Mouse (Mus musculus) limb, embryonic 14.5 days (tissue): Measurements from ENCODE around the gene Alkbh2. TPM values are rescaled to one million over a fixed set of nuclear protein-coding genes. Genes with fewer than 3 reads are reported as not detected.

Experiments
- ATAC-seq: fragments of 200-750 bp; cut with Nextera tagmentation; 2 replicates; pipeline ENCODE4 v1.8.0; 2017; ENCODE audit warnings: low read depth, moderate number of reproducible peaks, moderate TSS enrichment; ENCODE audit not compliant: low FRiP score
- DNase-seq: peaks from one replicate; pipeline ENCODE4 v3.0.0-alpha.2; 2015; ENCODE audit warnings: low spot score
- H3K27ac ChIP-seq: fragments of 300-500 bp; sonication (generic); replicated peaks from 2 replicates; pipeline ENCODE4 v1.5.1; 2014; ENCODE audit warnings: low read depth, mild to moderate bottlenecking, low read length, moderate library complexity, mixed read lengths
- H3K27me3 ChIP-seq: fragments of 300-500 bp; sonication (generic); 2 replicates; pipeline ENCODE4 v1.6.1; 2014; ENCODE audit warnings: low read length, mixed read lengths; ENCODE audit not compliant: control insufficient read depth, insufficient read depth
- H3K36me3 ChIP-seq: fragments of 300-500 bp; sonication (generic); 2 replicates; pipeline ENCODE4 v1.6.1; 2014; ENCODE audit warnings: mild to moderate bottlenecking, low read length, moderate library complexity, mixed read lengths; ENCODE audit not compliant: control insufficient read depth, insufficient read depth
- H3K4me1 ChIP-seq: fragments of 300-500 bp; sonication (generic); 2 replicates; pipeline ENCODE4 v1.6.1; 2014; ENCODE audit warnings: antibody characterized with exemption, low read length, mixed read lengths; ENCODE audit not compliant: control insufficient read depth, insufficient read depth
- H3K4me2 ChIP-seq: fragments of 300-500 bp; sonication (generic); replicated peaks from 2 replicates; pipeline ENCODE4 v1.6.1; 2014; ENCODE audit warnings: low read depth, mild to moderate bottlenecking, low read length, moderate library complexity; ENCODE audit not compliant: severe bottlenecking
- H3K4me3 ChIP-seq: fragments of 300-500 bp; sonication (generic); replicated peaks from 2 replicates; pipeline ENCODE4 v1.5.1; 2014; ENCODE audit warnings: low read length
- H3K9ac ChIP-seq: fragments of 300-500 bp; sonication (generic); 2 replicates; pipeline ENCODE4 v1.6.1; 2014; ENCODE audit warnings: mild to moderate bottlenecking, low read depth, low read length, moderate library complexity; ENCODE audit not compliant: severe bottlenecking
- H3K9me3 ChIP-seq: fragments of 300-500 bp; sonication (generic); 2 replicates; pipeline ENCODE4 v1.6.1; 2016; ENCODE audit warnings: low read length; ENCODE audit not compliant: control insufficient read depth
- POLR2A ChIP-seq: fragments of 200-500 bp; IDR thresholded peaks from 2 replicates; pipeline ENCODE4 v1.8.0; 2012; ENCODE audit warnings: inconsistent platforms, mild to moderate bottlenecking, moderate library complexity, borderline replicate concordance; ENCODE audit not compliant: insufficient read depth, insufficient read length; ENCODE audit errors: extremely low read depth
- WGBS: fragments of 180-500 bp; shearing (Covaris S2); extraction: QIAGEN DNeasy Blood & Tissue Kit; methylation state at CpG from one replicate; pipeline ENCODE4 v1.1.7; 2014; 5-methylcytosine and 5-hydroxymethylcytosine counted together
- polyA plus RNA-seq, 2 experiments: library from polyadenylated mRNA; depleted of rRNA in 1 of 2; stranded (reverse) in 1 of 2; unstranded in 1 of 2; fragments of >200 nt; fragmentation: Nextera tagmentation in 1 of 2; extraction: Ambion mirVana in 1 of 2; gene quantifications; 2 replicates each; pipeline versions ENCODE4 v1.2.1 to v1.2.3; 2012 to 2014

Alkbh2 gene
- polyA plus RNA-seq, 2 experiments = 10.9 to 15.5 TPM

GRCm38 (mm10) chr5:114090421-114091013 lies 37.5 kb downstream of the Alkbh2 start:
- no peaks in the 10 kb centered on the region for H3K9me3 ChIP-seq
- H3K27ac ChIP-seq = no peak overlapping the region
- H3K9ac ChIP-seq = no peak overlapping the region
- ATAC-seq (no peak), DNase-seq (no peak)
- no peaks in the 10 kb centered on the region for H3K4me1 ChIP-seq
- H3K36me3 ChIP-seq = no peaks in the 10 kb centered on the region
- H3K4me3 ChIP-seq = no peak overlapping the region
- WGBS = 28% methylated on average over 7 of the region's 7 CpGs
- H3K4me2 ChIP-seq = peak overlapping the region; percentile 39; the same call in 1 of the 2 replicates
- H3K27me3 ChIP-seq = no peaks in the 10 kb centered on the region
- no peak for TF ChIP-seq POLR2A

- Histone ChIP-seq H3K4me2 (no peak overlapping the region), H3K36me3 (no peaks in the 10 kb centered on the region), H3K9me3 (no peaks in the 10 kb centered on the region), H3K27me3 (no peaks in the 10 kb centered on the region), H3K4me1 (no peaks in the 10 kb centered on the region), H3K4me3 (no peak overlapping the region), H3K9ac (no peak overlapping the region), H3K27ac (no peak overlapping the region)
- DNase-seq (no peak), ATAC-seq (no peak)
- no peak for TF ChIP-seq POLR2A
- 69% methylated on average over 12 of the region's 12 CpGs for WGBS
These were observed 40.0 kb downstream of the Alkbh2 start for GRCm38 (mm10) chr5:114087875-114088480.

GRCm38 (mm10) chr5:114085501-114085900 lies 42.5 kb downstream of the Alkbh2 start:
- Histone ChIP-seq H3K9me3 (no peaks in the 10 kb centered on the region), H3K4me2 (no peak overlapping the region), H3K4me3 (no peak overlapping the region), H3K27ac (no peak overlapping the region), H3K36me3 (no peaks in the 10 kb centered on the region), H3K9ac (no peak overlapping the region), H3K4me1 (no peaks in the 10 kb centered on the region), H3K27me3 (no peaks in the 10 kb centered on the region)
- no peak for DNase-seq
- no peak for ATAC-seq
- no peak for TF ChIP-seq POLR2A
- 74% methylated on average over 14 of the region's 14 CpGs for WGBS

GRCm38 (mm10) chr5:114077009-114077408 lies 51.0 kb downstream of the Alkbh2 start:
- Histone ChIP-seq H3K4me1 (no peaks in the 10 kb centered on the region), H3K36me3 (no peaks in the 10 kb centered on the region), H3K27ac (no peak overlapping the region), H3K4me3 (no peak overlapping the region), H3K4me2 (no peak overlapping the region), H3K9me3 (no peaks in the 10 kb centered on the region), H3K9ac (no peak overlapping the region), H3K27me3 (no peaks in the 10 kb centered on the region)
- ATAC-seq = no peak
- 77% methylated on average over 8 of the region's 8 CpGs for WGBS
- no peak for TF ChIP-seq POLR2A
- DNase-seq = no peak

Other genes with a start within 250 kb of the Alkbh2 start
- gene Coro1c, start 219.5 kb downstream of the Alkbh2 start, polyA plus RNA-seq (2012; rRNA removed) = 63.8 and 68.9 TPM in 2 replicates
- gene Coro1c, start 219.5 kb downstream of the Alkbh2 start, polyA plus RNA-seq (2014; fragmentation: Nextera tagmentation; extraction: Ambion mirVana) = 92.4 and 96.9 TPM in 2 replicates
- gene Ssh1, start 134.3 kb downstream of the Alkbh2 start, polyA plus RNA-seq (2012; rRNA removed) = 12.0 and 15.6 TPM in 2 replicates
- gene Ssh1, start 134.3 kb downstream of the Alkbh2 start, polyA plus RNA-seq (2014; fragmentation: Nextera tagmentation; extraction: Ambion mirVana) = 21.9 and 24.6 TPM in 2 replicates
- gene Dao, start 124.5 kb downstream of the Alkbh2 start, polyA plus RNA-seq (2012; rRNA removed) = 0.05 TPM in 1 of 2 replicates, not detected in the other
- not detected in 2 replicates for gene Dao, start 124.5 kb downstream of the Alkbh2 start, polyA plus RNA-seq (2014; fragmentation: Nextera tagmentation; extraction: Ambion mirVana)
- gene Usp30, start 62.8 kb downstream of the Alkbh2 start, polyA plus RNA-seq (2012; rRNA removed) = 29.0 and 35.3 TPM in 2 replicates
- gene Usp30, start 62.8 kb downstream of the Alkbh2 start, polyA plus RNA-seq (2014; fragmentation: Nextera tagmentation; extraction: Ambion mirVana) = 11.4 and 13.4 TPM in 2 replicates
- gene Svop, start 36.6 kb downstream of the Alkbh2 start, polyA plus RNA-seq (2012; rRNA removed) = 0.10 and 0.21 TPM in 2 replicates
- gene Svop, start 36.6 kb downstream of the Alkbh2 start, polyA plus RNA-seq (2014; fragmentation: Nextera tagmentation; extraction: Ambion mirVana) = 0.11 TPM in 1 of 2 replicates, not detected in the other
- gene Ung, start 2.2 kb upstream of the Alkbh2 start, polyA plus RNA-seq (2012; rRNA removed) = 31.4 and 34.0 TPM in 2 replicates
- 23.7 and 26.0 TPM in 2 replicates for gene Ung, start 2.2 kb upstream of the Alkbh2 start, polyA plus RNA-seq (2014; fragmentation: Nextera tagmentation; extraction: Ambion mirVana)
- gene Acacb, start 18.3 kb upstream of the Alkbh2 start, polyA plus RNA-seq (2012; rRNA removed) = 4.9 and 6.0 TPM in 2 replicates
- gene Acacb, start 18.3 kb upstream of the Alkbh2 start, polyA plus RNA-seq (2014; fragmentation: Nextera tagmentation; extraction: Ambion mirVana) = 2.7 and 3.7 TPM in 2 replicates
- gene Foxn4, start 145.6 kb upstream of the Alkbh2 start, polyA plus RNA-seq (2012; rRNA removed) = 0.09 and 0.13 TPM in 2 replicates
- not detected in 2 replicates for gene Foxn4, start 145.6 kb upstream of the Alkbh2 start, polyA plus RNA-seq (2014; fragmentation: Nextera tagmentation; extraction: Ambion mirVana)
- 1.6 TPM in 2 replicates for gene Myo1h, start 160.9 kb upstream of the Alkbh2 start, polyA plus RNA-seq (2012; rRNA removed)
- 2.2 and 2.4 TPM in 2 replicates for gene Myo1h, start 160.9 kb upstream of the Alkbh2 start, polyA plus RNA-seq (2014; fragmentation: Nextera tagmentation; extraction: Ambion mirVana)